Mouse (Mus musculus): ENCODE measurements around the gene Rps6ka2.
"Not testable (repeated sequence)": the region's sequence is repeated elsewhere in the genome, so short reads cannot be mapped to it uniquely, and the experiment has no call there.

DNA sequence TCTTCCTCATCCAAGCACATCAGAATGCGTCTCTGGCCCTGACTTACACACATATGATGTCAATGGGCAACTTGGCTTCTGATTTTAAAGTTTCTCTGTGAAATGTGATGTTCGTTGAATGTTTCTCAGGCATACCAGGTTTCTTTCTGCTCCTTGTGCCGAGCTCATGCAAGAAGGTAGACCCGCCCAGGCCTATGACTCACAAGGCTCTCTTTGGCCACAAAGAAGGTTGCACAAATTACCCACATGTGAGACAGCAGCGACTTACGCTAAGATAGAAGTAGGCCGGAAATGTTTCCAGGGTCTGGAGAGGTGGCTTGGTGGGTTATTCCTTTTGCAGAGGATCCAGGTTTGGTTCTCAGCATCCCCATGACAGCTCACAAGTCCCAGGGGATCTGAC, 35.9 kb upstream of the Rps6ka2 start:
- not testable (repeated sequence) for TF ChIP-seq CTCF (IDR thresholded peaks at IDR 0.05; ENCODE audit: extremely low read depth, insufficient read depth, insufficient read length, insufficient replicate concordance); POLR2A (IDR thresholded peaks at IDR 0.05; ENCODE audit: low read depth, low read length)

All from spleen, adult 2 months (tissue).